Mouse (Mus musculus) left cerebral cortex, adult 2 months (tissue): Measurements from ENCODE around the gene Eif2b5. TPM values are rescaled to one million over a fixed set of nuclear protein-coding genes. Genes with fewer than 3 reads are reported as not detected.
"Not testable (repeated sequence)": the region's sequence is repeated elsewhere in the genome, so short reads cannot be mapped to it uniquely, and the experiment has no call there.

Source experiments
- DNase-seq, 2 experiments: peaks; one replicate each; pipeline ENCODE4 v3.0.0; 2021 to 2022; ENCODE audit warnings: low spot score in 2 of 2, mixed read lengths in 1 of 2; ENCODE audit errors: extremely low spot score in 1 of 2
- H3K27ac ChIP-seq: fragments of 200-600 bp; 2 replicates; pipeline ENCODE4 v1.8.1; 2022
- H3K4me3 ChIP-seq: fragments of 200-600 bp; 2 replicates; pipeline ENCODE4 v1.8.1; 2022
- CTCF ChIP-seq: fragments of 200-600 bp; IDR thresholded peaks from 2 replicates; pipeline ENCODE4 v1.8.1; 2022; ENCODE audit warnings: antibody characterized with exemption, mild to moderate bottlenecking, moderate library complexity
- intact Hi-C: fragments of 180-260 bp; cut with DNase I; formaldehyde crosslinking; loops from one replicate; pipeline ENCODE4 v1.15.1; 2025
- long read RNA-seq, 2 experiments: library from polyadenylated mRNA; stranded (forward); transcript quantifications; one replicate each; pipeline ENCODE4 v2.0.0; 2021; ENCODE audit warnings: borderline mapping rate in 2 of 2
- total RNA-seq, 2 experiments: library from RNA; stranded (reverse); gene quantifications; 2 replicates each; pipeline ENCODE4 v1.2.3; 2021

The Eif2b5 gene
- 10 to 100 TPM; 59.2 to 59.6 TPM for total RNA-seq
- long read RNA-seq, experiment 1, transcript Eif2b5-201 (16 exons, 2,554 nt) = major isoform, 134 of 157 reads
- long read RNA-seq, experiment 1, partial matches to known transcripts = 6 of 157 reads
- long read RNA-seq, experiment 1, other reads (novel, unspliced or antisense) = 17 of 157 reads
- long read RNA-seq, experiment 2, transcript Eif2b5-201 (16 exons, 2,554 nt) = major isoform, 105 of 131 reads
- long read RNA-seq, experiment 2, partial matches to known transcripts = 3 of 131 reads
- long read RNA-seq, experiment 2, other reads (novel, unspliced or antisense) = 23 of 131 reads

- no peak for TF ChIP-seq CTCF
Measured at GRCm38 (mm10) chr16:20498677-20499475, at the start of gene Eif2b5. Gene Eif2b5 (plus strand): TSS chr16:20498817.

GRCm38 (mm10) chr16:20451774-20452173, 46.8 kb upstream of the Eif2b5 start:
- no peak for TF ChIP-seq CTCF
- no peak overlapping the region for H3K4me3 ChIP-seq
- intact Hi-C loops = no loop called here
- no peak overlapping the region for H3K27ac ChIP-seq
- no peak for DNase-seq

More at GRCm38 (mm10) chr16:20498677-20499475, at the start of gene Eif2b5:
- intact Hi-C loops = loop anchor here (1.0 to 10.0 kb wide), 3 partner anchors 49 to 696 kb away; partner anchors contain the start of genes Abcf3 and Camk2n2
- peak; percentile 94 to 96 for DNase-seq
- peak within 1 kb of the TSS; percentile 87 for H3K4me3 ChIP-seq
- H3K27ac ChIP-seq = peak within 1 kb of the TSS; percentile 86

GRCm38 (mm10) chr16:20454155-20454654, 44.4 kb upstream of the Eif2b5 start:
- no peak overlapping the region for H3K4me3 ChIP-seq
- intact Hi-C loops = no loop called here
- TF ChIP-seq CTCF = no peak
- no peak for DNase-seq
- H3K27ac ChIP-seq = no peak overlapping the region

- Histone ChIP-seq H3K4me3 (no peak overlapping the region), H3K27ac (no peak overlapping the region)
- no peak for TF ChIP-seq CTCF
- intact Hi-C loops = no loop called here
- no peak for DNase-seq
Measured at GRCm38 (mm10) chr16:20456106-20456505, 42.5 kb upstream of the Eif2b5 start.

GRCm38 (mm10) chr16:20458736-20459135, 39.9 kb upstream of the Eif2b5 start:
- DNase-seq, H3K4me3 ChIP-seq, intact Hi-C loops, H3K27ac ChIP-seq: not testable (repeated sequence)

GRCm38 (mm10) chr16:20464725-20465124, 33.9 kb upstream of the Eif2b5 start:
- no peak overlapping the region for H3K4me3 ChIP-seq
- no peak overlapping the region for H3K27ac ChIP-seq
- DNase-seq = no peak
- intact Hi-C loops = no loop called here
- TF ChIP-seq CTCF = no peak

- no peak for DNase-seq
- TF ChIP-seq CTCF = no peak
- H3K4me3 ChIP-seq = no peak overlapping the region
- no peak overlapping the region for H3K27ac ChIP-seq
- intact Hi-C loops = no loop called here
Measured at GRCm38 (mm10) chr16:20470981-20471380, 27.6 kb upstream of the Eif2b5 start.

GRCm38 (mm10) chr16:20471686-20472085, 26.9 kb upstream of the Eif2b5 start:
- Histone ChIP-seq H3K4me3 (no peak overlapping the region), H3K27ac (no peak overlapping the region)
- TF ChIP-seq CTCF = no peak
- intact Hi-C loops = no loop called here
- DNase-seq = no peak

GRCm38 (mm10) chr16:20473748-20474147, 24.9 kb upstream of the Eif2b5 start:
- intact Hi-C loops = no loop called here
- Histone ChIP-seq H3K4me3 (no peak overlapping the region), H3K27ac (no peak overlapping the region)
- no peak for TF ChIP-seq CTCF
- DNase-seq = no peak

GRCm38 (mm10) chr16:20474211-20474610, 24.4 kb upstream of the Eif2b5 start:
- no peak for DNase-seq
- no peak for TF ChIP-seq CTCF
- intact Hi-C loops = no loop called here
- H3K4me3 ChIP-seq = no peak overlapping the region
- no peak overlapping the region for H3K27ac ChIP-seq

GRCm38 (mm10) chr16:20474786-20475185, 23.8 kb upstream of the Eif2b5 start:
- DNase-seq = no peak
- Histone ChIP-seq H3K4me3 (no peak overlapping the region), H3K27ac (no peak overlapping the region)
- TF ChIP-seq CTCF = no peak
- intact Hi-C loops = no loop called here

- no peak for DNase-seq
- intact Hi-C loops = no loop called here
- Histone ChIP-seq H3K4me3 (no peak overlapping the region), H3K27ac (no peak overlapping the region)
- no peak for TF ChIP-seq CTCF
Measured at GRCm38 (mm10) chr16:20475335-20475734, 23.3 kb upstream of the Eif2b5 start.
